Mouse (Mus musculus) forebrain, embryonic 13.5 days (tissue): ENCODE measurements around the gene Ubxn6. TPM values are rescaled to one million over a fixed set of nuclear protein-coding genes. Genes with fewer than 3 reads are reported as not detected.
A peak's percentile ranks its signal among the peaks of the same experiment; 100 is the strongest.

Experiments used
- ATAC-seq: fragments of 200-750 bp; cut with Nextera tagmentation; 2 replicates; pipeline ENCODE4 v1.8.0; 2017
- H3K27ac ChIP-seq: fragments of 300-500 bp; sonication (generic); 2 replicates; pipeline ENCODE4 v1.5.1; 2015; ENCODE audit warnings: inconsistent platforms, mild to moderate bottlenecking, moderate library complexity
- H3K27me3 ChIP-seq: fragments of 300-500 bp; sonication (generic); 2 replicates; pipeline ENCODE4 v1.6.1; 2015; ENCODE audit warnings: mild to moderate bottlenecking, inconsistent platforms
- H3K36me3 ChIP-seq: fragments of 300-500 bp; sonication (generic); 2 replicates; pipeline ENCODE4 v1.6.1; 2015; ENCODE audit warnings: mild to moderate bottlenecking, inconsistent platforms; ENCODE audit not compliant: poor library complexity, severe bottlenecking
- H3K4me1 ChIP-seq: fragments of 300-500 bp; sonication (generic); 2 replicates; pipeline ENCODE4 v1.6.1; 2015; ENCODE audit warnings: inconsistent platforms
- H3K4me2 ChIP-seq: fragments of 300-500 bp; sonication (generic); 2 replicates; pipeline ENCODE4 v1.6.1; 2015; ENCODE audit warnings: inconsistent platforms, mild to moderate bottlenecking, moderate library complexity
- H3K4me3 ChIP-seq: fragments of 300-500 bp; sonication (generic); 2 replicates; pipeline ENCODE4 v1.5.1; 2015; ENCODE audit warnings: mild to moderate bottlenecking, inconsistent platforms
- H3K9ac ChIP-seq: fragments of 300-500 bp; sonication (generic); 2 replicates; pipeline ENCODE4 v1.6.1; 2015; ENCODE audit warnings: mild to moderate bottlenecking, inconsistent platforms
- H3K9me3 ChIP-seq: fragments of 300-500 bp; sonication (generic); replicated peaks from 2 replicates; pipeline ENCODE4 v1.6.1; 2016; ENCODE audit warnings: inconsistent platforms
- WGBS: fragments of 180-500 bp; shearing (Covaris S2); methylation state at CpG from one replicate; pipeline ENCODE4 v1.1.7; 2015; 5-methylcytosine and 5-hydroxymethylcytosine counted together
- polyA plus RNA-seq: library from polyadenylated mRNA; unstranded; fragments of >200 nt; fragmentation: Nextera tagmentation; extraction: Ambion mirVana; gene quantifications from 2 replicates; pipeline ENCODE4 v1.2.1, GENCODE M21; 2015

Gene Ubxn6
- polyA plus RNA-seq, 1 experiment from 2014 or later, result 68.8 TPM

- H3K4me3 ChIP-seq, result no peak overlapping the region
- H3K36me3 ChIP-seq, result peaks cover 47% of the 10 kb centered on the region
- H3K9me3 ChIP-seq, result no peaks in the 10 kb centered on the region
- ATAC-seq, result no peak
- peaks cover 9% of the 10 kb centered on the region; the same call in 1 of the 2 replicates for H3K4me1 ChIP-seq
- H3K27ac ChIP-seq, result no peak overlapping the region
- no peak overlapping the region for H3K9ac ChIP-seq
- 95% methylated on average over 5 of the region's 5 CpGs for WGBS
- H3K4me2 ChIP-seq, result no peak overlapping the region
- H3K27me3 ChIP-seq, result no peaks in the 10 kb centered on the region
Observed at GRCm38 (mm10) chr17:56027801-56028441, 46.9 kb downstream of the Ubxn6 start.

- Histone ChIP-seq H3K9ac (no peak overlapping the region), H3K36me3 (peaks cover 46% of the 10 kb centered on the region), H3K4me2 (no peak overlapping the region), H3K9me3 (no peaks in the 10 kb centered on the region), H3K4me1 (peaks cover 10% of the 10 kb centered on the region), H3K27ac (no peak overlapping the region), H3K27me3 (no peaks in the 10 kb centered on the region), H3K4me3 (no peak overlapping the region)
- 70% methylated on average over 1 of the region's 1 CpGs for WGBS
- no peak for ATAC-seq
Observed at GRCm38 (mm10) chr17:56026881-56027280, 47.9 kb downstream of the Ubxn6 start.

GRCm38 (mm10) chr17:56026303-56026702, 48.5 kb downstream of the Ubxn6 start:
- Histone ChIP-seq H3K4me2 (no peak overlapping the region), H3K4me3 (no peak overlapping the region), H3K27me3 (no peaks in the 10 kb centered on the region), H3K27ac (no peak overlapping the region), H3K4me1 (peaks cover 10% of the 10 kb centered on the region), H3K9me3 (no peaks in the 10 kb centered on the region), H3K9ac (no peak overlapping the region), H3K36me3 (peaks cover 46% of the 10 kb centered on the region)
- no peak for ATAC-seq
- WGBS, result 88% methylated on average over 1 of the region's 1 CpGs

- no peak overlapping the region for H3K27ac ChIP-seq
- WGBS, result 80% methylated on average over 5 of the region's 5 CpGs
- H3K9ac ChIP-seq, result no peak overlapping the region
- no peaks in the 10 kb centered on the region for H3K27me3 ChIP-seq
- no peaks in the 10 kb centered on the region for H3K9me3 ChIP-seq
- H3K36me3 ChIP-seq, result peaks cover 43% of the 10 kb centered on the region
- no peak for ATAC-seq
- no peak overlapping the region for H3K4me2 ChIP-seq
- H3K4me1 ChIP-seq, result peaks cover 6% of the 10 kb centered on the region; the same call in 1 of the 2 replicates
- H3K4me3 ChIP-seq, result no peak overlapping the region
Observed at GRCm38 (mm10) chr17:56024931-56025330, 49.9 kb downstream of the Ubxn6 start.

- Histone ChIP-seq H3K4me2 (no peak overlapping the region), H3K9ac (no peak overlapping the region), H3K36me3 (peaks cover 43% of the 10 kb centered on the region), H3K4me3 (no peak overlapping the region), H3K27me3 (no peaks in the 10 kb centered on the region), H3K4me1 (peaks cover 6% of the 10 kb centered on the region; the same call in 1 of the 2 replicates), H3K9me3 (no peaks in the 10 kb centered on the region), H3K27ac (no peak overlapping the region)
- ATAC-seq, result no peak
- WGBS, result 84% methylated on average over 2 of the region's 2 CpGs
Observed at GRCm38 (mm10) chr17:56024476-56024875, 50.4 kb downstream of the Ubxn6 start.

GRCm38 (mm10) chr17:56023386-56023785, 51.4 kb downstream of the Ubxn6 start:
- Histone ChIP-seq H3K9ac (no peak overlapping the region), H3K4me3 (no peak overlapping the region), H3K36me3 (peaks cover 44% of the 10 kb centered on the region), H3K27me3 (no peaks in the 10 kb centered on the region), H3K27ac (no peak overlapping the region), H3K4me2 (no peak overlapping the region), H3K9me3 (no peaks in the 10 kb centered on the region), H3K4me1 (peaks cover 6% of the 10 kb centered on the region; the same call in 1 of the 2 replicates)
- ATAC-seq, result no peak
- WGBS, result 91% methylated on average over 5 of the region's 5 CpGs

- Histone ChIP-seq H3K4me1 (peaks cover 6% of the 10 kb centered on the region; the same call in 1 of the 2 replicates), H3K36me3 (peaks cover 44% of the 10 kb centered on the region), H3K4me3 (no peak overlapping the region), H3K9me3 (no peaks in the 10 kb centered on the region), H3K4me2 (no peak overlapping the region), H3K27ac (peak overlapping the region; percentile 3; the same call in 1 of the 2 replicates), H3K27me3 (no peaks in the 10 kb centered on the region), H3K9ac (no peak overlapping the region)
- no peak for ATAC-seq
- 86% methylated on average over 4 of the region's 4 CpGs for WGBS
Observed at GRCm38 (mm10) chr17:56022989-56023290, 51.9 kb downstream of the Ubxn6 start.

GRCm38 (mm10) chr17:56022131-56022988, 52.5 kb downstream of the Ubxn6 start:
- Histone ChIP-seq H3K27ac (peak overlapping the region; percentile 35; the same call in 1 of the 2 replicates), H3K9ac (no peak overlapping the region; the same call in 1 of the 2 replicates), H3K4me1 (peaks cover 6% of the 10 kb centered on the region; the same call in 1 of the 2 replicates), H3K9me3 (no peaks in the 10 kb centered on the region), H3K4me2 (no peak overlapping the region), H3K36me3 (peaks cover 44% of the 10 kb centered on the region), H3K4me3 (no peak overlapping the region), H3K27me3 (no peaks in the 10 kb centered on the region)
- ATAC-seq, result no peak
- WGBS, result 68% methylated on average over 2 of the region's 2 CpGs

GRCm38 (mm10) chr17:56021161-56021910, 53.5 kb downstream of the Ubxn6 start:
- Histone ChIP-seq H3K9me3 (no peaks in the 10 kb centered on the region), H3K4me2 (no peak overlapping the region), H3K4me3 (no peak overlapping the region), H3K4me1 (peaks cover 6% of the 10 kb centered on the region; the same call in 1 of the 2 replicates), H3K9ac (no peak overlapping the region; the same call in 1 of the 2 replicates), H3K27me3 (no peaks in the 10 kb centered on the region), H3K36me3 (peaks cover 52% of the 10 kb centered on the region), H3K27ac (peak overlapping the region; percentile 35; the same call in 1 of the 2 replicates)
- no peak for ATAC-seq
- 83% methylated on average over 4 of the region's 4 CpGs for WGBS

GRCm38 (mm10) chr17:56020400-56021084, 54.3 kb downstream of the Ubxn6 start:
- Histone ChIP-seq H3K27ac (0 out of 2 replicates have a peak overlapping the region, but pooled peaks have one; percentile 1), H3K27me3 (no peaks in the 10 kb centered on the region), H3K9ac (no peak overlapping the region), H3K4me1 (peaks cover 6% of the 10 kb centered on the region; the same call in 1 of the 2 replicates), H3K36me3 (peaks cover 60% of the 10 kb centered on the region), H3K4me2 (no peak overlapping the region), H3K9me3 (no peaks in the 10 kb centered on the region), H3K4me3 (no peak overlapping the region)
- over 99% methylated on average over 6 of the region's 6 CpGs for WGBS
- no peak for ATAC-seq

- no peak overlapping the region for H3K4me2 ChIP-seq
- no peaks in the 10 kb centered on the region for H3K27me3 ChIP-seq
- no peak overlapping the region for H3K9ac ChIP-seq
- no peak overlapping the region for H3K4me3 ChIP-seq
- H3K9me3 ChIP-seq, result no peaks in the 10 kb centered on the region
- ATAC-seq, result peak; percentile 23; the same call in 1 of the 2 replicates
- 72% methylated on average over 20 of the region's 20 CpGs for WGBS
- H3K36me3 ChIP-seq, result peaks cover 74% of the 10 kb centered on the region
- peaks cover 6% of the 10 kb centered on the region; the same call in 1 of the 2 replicates for H3K4me1 ChIP-seq
- 0 out of 2 replicates have a peak overlapping the region, but pooled peaks have one; percentile 10 for H3K27ac ChIP-seq
Observed at GRCm38 (mm10) chr17:56018347-56019131, 56.3 kb downstream of the Ubxn6 start.
